Mouse (Mus musculus) liver, adult 2 months (tissue): ENCODE data around the gene Smg6. TPM values are rescaled to one million over a fixed set of nuclear protein-coding genes. Genes with fewer than 3 reads are reported as not detected.

Source experiments
- DNase-seq: peaks from one replicate; pipeline ENCODE4 v3.0.0-alpha.2; 2011; ENCODE audit warnings: low read depth, low spot score; ENCODE audit errors: extremely low read depth
- H3K27ac ChIP-seq: fragments of 200-500 bp; replicated peaks from 2 replicates; pipeline ENCODE4 v1.5.1; 2012; ENCODE audit warnings: low read depth, mild to moderate bottlenecking, control low read depth, inconsistent platforms, low read length; ENCODE audit not compliant: insufficient read depth
- H3K27me3 ChIP-seq: fragments of 200-500 bp; 2 replicates; pipeline ENCODE4 v1.6.1; 2012; ENCODE audit warnings: mild to moderate bottlenecking, moderate library complexity, low read length, inconsistent platforms; ENCODE audit not compliant: control insufficient read depth, insufficient read depth
- H3K36me3 ChIP-seq: fragments of 200-500 bp; 2 replicates; pipeline ENCODE4 v1.6.1; 2012; ENCODE audit warnings: low read length, inconsistent platforms; ENCODE audit not compliant: control insufficient read depth, insufficient read depth
- H3K4me1 ChIP-seq: fragments of 200-500 bp; 2 replicates; pipeline ENCODE4 v1.6.1; 2011; ENCODE audit warnings: low read length; ENCODE audit not compliant: control insufficient read depth, insufficient read depth
- H3K4me3 ChIP-seq: fragments of 200-500 bp; 2 replicates; pipeline ENCODE4 v1.5.1; 2011; ENCODE audit warnings: low read depth, mild to moderate bottlenecking, control low read depth, low read length, moderate library complexity; ENCODE audit not compliant: insufficient read depth
- H3K79me2 ChIP-seq: fragments of 200-500 bp; 2 replicates; pipeline ENCODE4 v1.6.1; 2012; ENCODE audit warnings: inconsistent platforms, mild to moderate bottlenecking, low read length, moderate library complexity; ENCODE audit not compliant: control insufficient read depth, insufficient read depth
- H3K9ac ChIP-seq: fragments of 200-500 bp; 2 replicates; pipeline ENCODE4 v1.6.1; 2012; ENCODE audit warnings: low read depth, mild to moderate bottlenecking, control low read depth, inconsistent platforms, low read length
- CTCF ChIP-seq: fragments of 200-500 bp; IDR thresholded peaks from 2 replicates; pipeline ENCODE4 v1.5.1; 2011; ENCODE audit warnings: low read depth, low read length, control low read depth
- POLR2A ChIP-seq: fragments of 200-500 bp; IDR thresholded peaks from 2 replicates; pipeline ENCODE4 v1.6.1; 2011; ENCODE audit warnings: low read length, control low read depth; ENCODE audit not compliant: insufficient read depth; ENCODE audit errors: extremely low read depth
- WGBS: fragments of 180-500 bp; shearing (Covaris S2); methylation state at CpG from one replicate; pipeline ENCODE4 v1.1.7; 2018; 5-methylcytosine and 5-hydroxymethylcytosine counted together
- polyA plus RNA-seq: library from polyadenylated mRNA; depleted of rRNA; stranded (reverse); fragments of >200 nt; gene quantifications from 2 replicates; pipeline ENCODE4 v1.2.3, GENCODE M21; 2012
- total RNA-seq: library from RNA; depleted of rRNA; stranded (reverse); fragments of >200 nt; gene quantifications from 2 replicates; pipeline ENCODE4 v1.2.3, GENCODE M21; 2014

Smg6 gene
- total and polyA plus RNA-seq, 2 experiments, result 12.8 to 16.6 TPM

DNA sequence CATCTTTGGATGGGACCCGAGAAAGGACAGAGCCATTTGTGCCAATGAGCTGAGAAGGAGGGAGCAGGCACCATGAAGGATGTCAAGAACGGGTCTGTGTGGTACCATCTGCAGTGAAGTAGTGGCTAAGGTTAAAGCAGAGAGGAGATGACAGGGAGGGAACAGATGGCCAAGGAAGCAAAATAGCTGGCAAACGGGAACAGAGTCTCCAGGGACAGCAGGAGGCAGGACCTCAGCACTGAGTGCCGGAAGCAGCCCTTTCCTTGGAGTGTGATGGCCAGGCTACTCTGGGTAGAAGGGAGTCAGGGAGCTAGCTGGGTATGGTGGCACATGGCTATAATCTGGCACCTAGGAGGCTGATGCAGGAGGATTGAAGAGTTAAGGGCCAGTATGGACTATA lies 273.2 kb downstream of the Smg6 start:
- Histone ChIP-seq H3K4me1 (peaks cover 17% of the 10 kb centered on the region), H3K27ac (no peak overlapping the region), H3K4me3 (no peak overlapping the region), H3K27me3 (no peaks in the 10 kb centered on the region), H3K9ac (no peak overlapping the region), H3K79me2 (peaks cover 29% of the 10 kb centered on the region; the same call in 1 of the 2 replicates), H3K36me3 (no peaks in the 10 kb centered on the region)
- TF ChIP-seq CTCF, result no peak
- WGBS, result 88% methylated on average over 4 of the region's 4 CpGs
- no peak for DNase-seq

- Histone ChIP-seq H3K27ac (no peak overlapping the region), H3K36me3 (no peaks in the 10 kb centered on the region), H3K79me2 (peaks cover 29% of the 10 kb centered on the region; the same call in 1 of the 2 replicates), H3K4me3 (no peak overlapping the region), H3K9ac (no peak overlapping the region), H3K27me3 (no peaks in the 10 kb centered on the region), H3K4me1 (peaks cover 25% of the 10 kb centered on the region)
- 84% methylated on average over 5 of the region's 5 CpGs for WGBS
- DNase-seq, result no peak
- TF ChIP-seq CTCF (no peak), POLR2A (no peak)
Observed at GRCm38 (mm10) chr11:75199951-75200350, 274.3 kb downstream of the Smg6 start.

GRCm38 (mm10) chr11:75200935-75201334 lies 275.3 kb downstream of the Smg6 start:
- no peak for DNase-seq
- Histone ChIP-seq H3K4me3 (no peak overlapping the region), H3K36me3 (no peaks in the 10 kb centered on the region), H3K27me3 (no peaks in the 10 kb centered on the region), H3K79me2 (peaks cover 27% of the 10 kb centered on the region), H3K27ac (no peak overlapping the region), H3K4me1 (peaks cover 25% of the 10 kb centered on the region), H3K9ac (no peak overlapping the region)
- TF ChIP-seq POLR2A, result no peak
- 95% methylated on average over 12 of the region's 12 CpGs for WGBS

DNA sequence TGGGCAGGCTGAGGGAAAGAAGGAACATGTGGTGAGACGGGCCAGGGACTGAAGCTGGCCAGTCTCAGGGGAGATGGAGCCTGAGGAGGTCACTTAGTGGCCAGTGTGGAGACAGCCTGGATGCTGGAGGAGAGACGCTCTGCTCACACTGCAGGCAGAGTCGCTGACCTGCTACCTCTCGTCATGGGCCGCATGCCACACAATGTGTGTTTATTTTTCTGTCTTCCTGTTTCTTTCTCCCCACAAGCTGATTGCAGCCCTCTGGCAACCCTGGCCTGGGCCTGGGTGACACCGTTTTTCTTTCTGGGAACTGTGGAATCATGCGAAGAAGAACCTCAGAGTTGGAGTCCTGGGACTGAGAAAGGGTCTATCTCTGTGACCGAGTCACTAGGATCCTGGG lies 276.1 kb downstream of the Smg6 start:
- no peak overlapping the region for H3K9ac ChIP-seq
- H3K4me3 ChIP-seq, result no peak overlapping the region
- H3K27ac ChIP-seq, result peak overlapping the region; percentile 7; the same call in 1 of the 2 replicates
- no peaks in the 10 kb centered on the region for H3K36me3 ChIP-seq
- peaks cover 30% of the 10 kb centered on the region for H3K79me2 ChIP-seq
- 24% methylated on average over 8 of the region's 8 CpGs for WGBS
- no peak for TF ChIP-seq CTCF
- TF ChIP-seq POLR2A, result no peak
- H3K27me3 ChIP-seq, result no peaks in the 10 kb centered on the region
- peaks cover 25% of the 10 kb centered on the region for H3K4me1 ChIP-seq
- DNase-seq, result peak; percentile 73

DNA sequence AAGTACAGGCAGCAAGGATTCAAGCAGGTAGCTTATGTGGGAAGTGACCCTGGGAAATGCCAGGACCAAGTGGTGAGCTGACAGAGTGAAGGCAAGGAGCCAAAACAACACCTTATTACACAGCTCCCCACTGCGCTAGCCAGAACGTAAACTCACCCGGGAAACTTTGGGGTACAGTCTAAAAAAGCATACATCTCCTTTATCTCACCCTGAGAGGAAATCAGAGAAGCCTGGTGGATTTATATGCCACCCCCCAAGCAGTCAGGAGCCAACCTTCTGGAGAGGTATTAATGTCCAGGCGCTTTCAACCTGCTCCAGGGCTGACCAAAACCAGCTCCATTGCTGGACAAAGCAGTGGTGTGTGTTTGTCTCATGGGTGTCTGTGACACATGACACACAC lies 278.3 kb downstream of the Smg6 start:
- WGBS, result 40% methylated on average over 4 of the region's 4 CpGs

DNA sequence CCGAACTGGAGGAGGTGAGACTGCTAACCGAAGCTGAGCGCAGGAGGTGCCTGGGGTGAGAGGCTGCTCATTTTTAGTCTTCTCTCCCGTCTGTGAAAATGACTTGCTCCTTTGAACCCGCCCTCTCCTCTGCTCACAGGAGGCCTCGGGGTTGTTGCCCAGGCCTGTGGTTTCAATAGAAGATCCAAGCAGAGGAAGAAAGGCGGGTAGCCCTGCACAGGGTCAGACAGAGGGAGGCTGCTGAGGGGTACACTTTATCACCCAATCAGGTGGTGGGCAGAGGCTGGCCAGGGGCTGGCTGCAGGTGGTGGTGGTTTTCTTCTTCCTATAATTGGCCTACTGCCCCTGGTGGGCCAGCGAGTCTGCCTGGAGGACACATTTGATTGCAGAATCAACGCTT lies 278.8 kb downstream of the Smg6 start:
- 41% methylated on average over 9 of the region's 9 CpGs for WGBS
- H3K79me2 ChIP-seq, result peaks cover 21% of the 10 kb centered on the region
- H3K27ac ChIP-seq, result no peak overlapping the region
- peak overlapping the region; percentile 14; the same call in 1 of the 2 replicates for H3K9ac ChIP-seq
- DNase-seq, result no peak
- no peaks in the 10 kb centered on the region for H3K27me3 ChIP-seq
- no peak for TF ChIP-seq POLR2A
- TF ChIP-seq CTCF, result no peak
- H3K4me3 ChIP-seq, result no peak overlapping the region
- H3K36me3 ChIP-seq, result no peaks in the 10 kb centered on the region
- peaks cover 25% of the 10 kb centered on the region for H3K4me1 ChIP-seq

More for the DNA sequence above, 278.3 kb downstream of the Smg6 start:
- TF ChIP-seq POLR2A (no peak), CTCF (no peak)
- Histone ChIP-seq H3K4me3 (no peak overlapping the region), H3K27ac (no peak overlapping the region), H3K36me3 (no peaks in the 10 kb centered on the region), H3K9ac (no peak overlapping the region), H3K27me3 (no peaks in the 10 kb centered on the region), H3K79me2 (peaks cover 21% of the 10 kb centered on the region), H3K4me1 (peaks cover 25% of the 10 kb centered on the region)
- DNase-seq, result no peak
